Mouse (Mus musculus) megakaryocyte, embryonic 14.5 days (primary cell): ENCODE results near the gene Sfmbt2. TPM values are rescaled to one million over a fixed set of nuclear protein-coding genes. Genes with fewer than 3 reads are reported as not detected.

ENCODE experiments used
- H3K27me3 ChIP-seq: replicated peaks from 2 replicates; pipeline ENCODE3; 2012; ENCODE audit warnings: inconsistent platforms
- H3K36me3 ChIP-seq: replicated peaks from 2 replicates; pipeline ENCODE3; 2012; ENCODE audit warnings: low read length, inconsistent platforms, mixed read lengths
- H3K4me1 ChIP-seq: 2 replicates; pipeline ENCODE4 v1.6.1; 2012; ENCODE audit warnings: inconsistent platforms
- H3K4me3 ChIP-seq: replicated peaks from 2 replicates; pipeline ENCODE3; 2012; ENCODE audit warnings: moderate library complexity, mild to moderate bottlenecking, inconsistent platforms
- H3K9me3 ChIP-seq: 2 replicates; pipeline ENCODE4 v1.6.1; 2012; ENCODE audit warnings: inconsistent platforms
- FLI1 ChIP-seq: IDR thresholded peaks from 2 replicates; pipeline ENCODE4 v1.6.1; 2012; ENCODE audit warnings: low read length, inconsistent platforms, mixed read lengths
- GATA1 ChIP-seq: IDR thresholded peaks from 3 replicates; pipeline ENCODE4 v1.6.1; 2012; ENCODE audit warnings: mixed read lengths, low read length, inconsistent platforms, borderline replicate concordance
- polyA plus RNA-seq: library from polyadenylated mRNA; stranded (reverse); fragments of >175 nt; gene quantifications from 2 replicates; pipeline ENCODE4 v1.2.3, GENCODE M21; 2012; ENCODE audit warnings: low replicate concordance; ENCODE audit not compliant: insufficient read depth

The Sfmbt2 gene
- polyA plus RNA-seq, 1 experiment, result not detected

DNA sequence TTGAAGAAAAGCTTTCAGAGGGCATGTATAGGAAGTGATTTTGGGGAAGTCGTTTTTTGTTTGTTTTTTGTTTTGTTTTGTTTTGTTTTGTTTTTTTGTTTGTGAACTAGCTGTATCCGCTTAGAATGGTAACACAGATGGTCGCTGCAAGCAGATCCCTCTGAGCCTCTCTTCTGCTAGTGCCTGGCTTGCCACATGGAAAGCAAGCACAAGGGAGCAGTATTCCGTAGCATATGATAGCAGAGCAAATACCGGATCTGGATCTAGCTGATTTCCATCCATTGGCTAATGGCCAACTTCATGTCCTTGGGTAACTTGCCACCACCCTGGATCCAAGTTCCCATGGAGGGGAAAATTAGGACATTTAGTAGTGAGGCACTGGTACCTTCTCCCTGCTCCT, 221.0 kb downstream of the Sfmbt2 start:
- no peaks in the 10 kb centered on the region for H3K27me3 ChIP-seq
- H3K36me3 ChIP-seq, result no peaks in the 10 kb centered on the region
- TF ChIP-seq GATA1, result no peak
- TF ChIP-seq FLI1, result no peak

DNA sequence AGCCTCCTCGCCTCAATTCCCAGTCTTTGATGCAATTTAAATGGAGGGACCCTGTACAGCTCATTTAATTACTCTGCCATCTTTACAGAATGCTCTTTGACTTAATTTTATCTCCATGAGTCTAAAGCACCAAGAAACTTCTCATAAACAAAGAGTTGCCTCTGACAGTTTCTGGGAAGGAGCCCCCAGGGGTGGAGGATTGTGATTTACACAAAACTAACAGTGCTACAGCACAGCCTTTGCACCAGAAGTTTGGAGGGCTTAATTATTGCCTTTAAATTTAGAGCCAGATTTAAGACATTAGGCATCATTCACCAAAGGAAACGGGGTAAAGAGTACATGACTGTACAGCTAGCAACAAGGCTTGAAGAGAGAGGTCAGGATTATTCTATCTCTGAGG, 245.2 kb downstream of the Sfmbt2 start:
- TF ChIP-seq FLI1, result no peak
- TF ChIP-seq GATA1, result no peak
- H3K4me1 ChIP-seq, result no peaks in the 10 kb centered on the region
- no peak overlapping the region for H3K4me3 ChIP-seq
- no peaks in the 10 kb centered on the region for H3K9me3 ChIP-seq
- no peaks in the 10 kb centered on the region for H3K36me3 ChIP-seq
- H3K27me3 ChIP-seq, result no peaks in the 10 kb centered on the region

More for the DNA sequence above, 221.0 kb downstream of the Sfmbt2 start:
- Histone ChIP-seq H3K9me3 (no peaks in the 10 kb centered on the region), H3K4me1 (no peaks in the 10 kb centered on the region), H3K4me3 (no peak overlapping the region)

Other genes starting within 250 kb of the Sfmbt2 start
- not detected in 2 replicates for gene Itih2, start 239.1 kb upstream of the Sfmbt2 start, polyA plus RNA-seq
- gene Itih5, start 216.9 kb upstream of the Sfmbt2 start, polyA plus RNA-seq, result 0.18 and 0.61 TPM in 2 replicates